Mouse (Mus musculus) megakaryocyte, embryonic 14.5 days (primary cell): ENCODE data around the gene Vmn1r207-ps. TPM values are rescaled to one million over a fixed set of nuclear protein-coding genes. Genes with fewer than 3 reads are reported as not detected.
"Not testable (repeated sequence)": the region's sequence is repeated elsewhere in the genome, so short reads cannot be mapped to it uniquely, and the experiment has no call there.

Experiments
- H3K27me3 ChIP-seq: replicated peaks from 2 replicates; pipeline ENCODE3; 2012; ENCODE audit warnings: inconsistent platforms
- H3K36me3 ChIP-seq: replicated peaks from 2 replicates; pipeline ENCODE3; 2012; ENCODE audit warnings: low read length, inconsistent platforms, mixed read lengths
- H3K4me1 ChIP-seq: 2 replicates; pipeline ENCODE4 v1.6.1; 2012; ENCODE audit warnings: inconsistent platforms
- H3K4me3 ChIP-seq: replicated peaks from 2 replicates; pipeline ENCODE3; 2012; ENCODE audit warnings: moderate library complexity, mild to moderate bottlenecking, inconsistent platforms
- H3K9me3 ChIP-seq: 2 replicates; pipeline ENCODE4 v1.6.1; 2012; ENCODE audit warnings: inconsistent platforms
- FLI1 ChIP-seq: IDR thresholded peaks from 2 replicates; pipeline ENCODE4 v1.6.1; 2012; ENCODE audit warnings: low read length, inconsistent platforms, mixed read lengths
- GATA1 ChIP-seq: IDR thresholded peaks from 3 replicates; pipeline ENCODE4 v1.6.1; 2012; ENCODE audit warnings: mixed read lengths, low read length, inconsistent platforms, borderline replicate concordance
- polyA plus RNA-seq: library from polyadenylated mRNA; stranded (reverse); fragments of >175 nt; gene quantifications from 2 replicates; pipeline ENCODE4 v1.2.3, GENCODE M21; 2012; ENCODE audit warnings: low replicate concordance; ENCODE audit not compliant: insufficient read depth

The Vmn1r207-ps gene
- polyA plus RNA-seq: not detected in 2 replicates

DNA sequence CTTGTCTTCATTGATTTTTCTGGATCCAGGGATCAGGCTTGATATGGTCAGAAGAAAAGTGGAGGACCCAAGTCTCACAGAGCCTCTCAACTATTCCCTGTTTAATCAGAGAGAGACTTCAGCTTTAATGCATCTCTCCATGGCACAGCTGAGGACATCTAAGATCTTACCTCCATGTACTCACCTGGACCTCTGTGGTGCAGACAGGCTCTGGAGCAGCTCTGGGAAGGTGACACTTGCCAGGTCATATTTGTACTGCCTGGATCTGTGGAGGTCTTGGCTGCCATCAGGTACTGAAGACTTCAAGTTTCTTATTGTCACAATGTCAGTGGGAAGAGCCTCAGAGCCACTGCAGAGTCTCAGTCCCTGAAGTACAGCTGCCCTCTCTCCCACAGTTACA lies at the start of gene Vmn1r207-ps:
Vmn1r207-ps (minus strand) TSS at position 101 of the 400 bp plus-strand sequence.
- H3K36me3 ChIP-seq, H3K4me3 ChIP-seq, H3K27me3 ChIP-seq, H3K9me3 ChIP-seq, H3K4me1 ChIP-seq: not testable (repeated sequence)

GRCm38 (mm10) chr13:22777300-22777699 lies 47.9 kb upstream of the Vmn1r207-ps start, which contains the start of gene Vmn1r208:
Vmn1r208 (minus strand) TSS chr13:22777400.
- H3K27me3 ChIP-seq, H3K9me3 ChIP-seq, H3K4me1 ChIP-seq, H3K4me3 ChIP-seq, H3K36me3 ChIP-seq: not testable (repeated sequence)

- not testable (repeated sequence) for H3K4me1 ChIP-seq, H3K9me3 ChIP-seq, H3K27me3 ChIP-seq, H3K36me3 ChIP-seq, H3K4me3 ChIP-seq
These were observed 42.2 kb upstream of the Vmn1r207-ps start for GRCm38 (mm10) chr13:22771592-22771991.

DNA sequence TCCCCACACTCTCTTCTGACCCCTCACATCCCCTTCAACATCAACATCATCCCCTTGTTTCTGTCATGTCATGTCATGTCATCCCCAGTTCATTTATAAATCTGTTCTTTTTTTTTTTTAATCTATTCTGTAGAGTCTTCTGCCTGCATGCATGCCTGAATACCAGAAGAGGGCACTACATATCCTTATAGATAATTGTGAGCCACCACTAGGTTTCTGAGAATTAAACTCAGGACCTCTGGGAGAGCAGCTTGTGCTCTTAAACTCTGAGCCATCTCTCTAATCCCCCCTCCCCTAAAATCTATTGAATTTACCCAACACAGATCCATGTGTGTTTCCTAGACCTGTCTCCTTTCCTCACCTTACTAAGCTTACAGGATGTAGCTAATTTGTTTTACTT lies 18.1 kb upstream of the Vmn1r207-ps start:
- Histone ChIP-seq H3K4me3 (no peak overlapping the region), H3K9me3 (peaks cover 18% of the 10 kb centered on the region), H3K27me3 (no peaks in the 10 kb centered on the region), H3K36me3 (no peaks in the 10 kb centered on the region), H3K4me1 (no peaks in the 10 kb centered on the region)
- TF ChIP-seq GATA1 (no peak), FLI1 (no peak)

DNA sequence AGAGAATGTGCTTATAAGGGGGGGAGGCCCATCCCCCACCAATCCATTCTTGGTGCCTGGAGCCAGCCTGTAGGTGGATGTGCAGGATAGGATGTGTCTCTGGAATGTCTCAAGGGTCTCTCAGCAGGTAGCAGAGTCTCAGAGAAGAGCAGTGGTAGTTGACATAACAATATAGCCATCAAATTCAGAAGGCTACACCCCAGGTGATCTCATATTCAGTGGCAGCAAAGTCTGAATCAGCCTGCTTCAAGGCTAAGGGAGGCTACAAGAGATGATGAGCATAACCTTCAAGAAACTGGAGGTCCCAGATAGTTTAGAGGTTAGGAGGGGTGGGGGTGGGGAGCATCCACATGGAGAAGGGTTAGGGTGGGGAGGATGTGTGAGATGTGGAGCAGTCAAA lies 22.5 kb downstream of the Vmn1r207-ps start:
- not testable (repeated sequence) for H3K36me3 ChIP-seq, H3K27me3 ChIP-seq, H3K4me1 ChIP-seq, H3K4me3 ChIP-seq, H3K9me3 ChIP-seq

GRCm38 (mm10) chr13:22702951-22703350 lies 26.5 kb downstream of the Vmn1r207-ps start:
- not testable (repeated sequence) for H3K4me1 ChIP-seq, H3K27me3 ChIP-seq, H3K36me3 ChIP-seq, H3K9me3 ChIP-seq, H3K4me3 ChIP-seq

Other genes with a start within 250 kb of the Vmn1r207-ps start
- 0.39 TPM in 1 of 2 replicates, not detected in the other for gene Vmn1r202, start 224.2 kb downstream of the Vmn1r207-ps start, polyA plus RNA-seq
- gene Vmn1r203, start 211.5 kb downstream of the Vmn1r207-ps start, polyA plus RNA-seq: not detected in 2 replicates
- not detected in 2 replicates for gene Vmn1r204, start 176.4 kb downstream of the Vmn1r207-ps start, polyA plus RNA-seq
- gene Vmn1r205, start 136.6 kb downstream of the Vmn1r207-ps start, polyA plus RNA-seq: not detected in 2 replicates
- gene Vmn1r206, start 105.4 kb downstream of the Vmn1r207-ps start, polyA plus RNA-seq: not detected in 2 replicates
- not detected in 2 replicates for gene Vmn1r208, start 47.8 kb upstream of the Vmn1r207-ps start, polyA plus RNA-seq
- 0.34 TPM in 1 of 2 replicates, not detected in the other for gene Vmn1r209, start 80.1 kb upstream of the Vmn1r207-ps start, polyA plus RNA-seq
- not detected in 2 replicates for gene Vmn1r210, start 101.7 kb upstream of the Vmn1r207-ps start, polyA plus RNA-seq
- not detected in 2 replicates for gene Vmn1r211, start 127.9 kb upstream of the Vmn1r207-ps start, polyA plus RNA-seq
- gene Vmn1r212, start 154.6 kb upstream of the Vmn1r207-ps start, polyA plus RNA-seq: not detected in 2 replicates